ENCODE assay signal across 9 mouse cellular contexts in genomic region chr8:121736236-121736635, GRCm38 (mm10). TPM values are rescaled to one million over a fixed set of nuclear protein-coding genes. Genes with fewer than 3 reads are reported as not detected.
DNase-seq lines count a peak whose midpoint lies in the region; ATAC-seq and TF ChIP-seq lines count a peak whose summit lies in the region.
"Had no signal": no experiment of that assay in that cellular context is flagged by ENCODE, and none has a peak within 500 bp of the region (broad histone marks: within the 10 kb centered on the region; RNA-seq: fewer than 3 reads in every experiment).

No protein-coding gene starts in this region.

- no peak for ATAC-seq in forebrain, embryonic 11.5 days (replicated peaks; ENCODE audit: low FRiP score)
- no peak for ATAC-seq in forebrain, postnatal 0 days
- ATAC-seq in stomach, postnatal 0 days (ENCODE audit: low FRiP score, low TSS enrichment): no peak
- ATAC-seq in forebrain, embryonic 12.5 days (ENCODE audit: low FRiP score): no peak

- H3K4me2 ChIP-seq in forebrain, embryonic 11.5 days (ENCODE audit: low read depth, low read length, severe bottlenecking): no peak overlapping the region
- H3K4me2 ChIP-seq in forebrain, postnatal 0 days (ENCODE audit: low read depth): no peak overlapping the region
- no peak overlapping the region for H3K4me2 ChIP-seq in stomach, postnatal 0 days (replicated peaks; ENCODE audit: low read depth)
- no peak overlapping the region for H3K4me2 ChIP-seq in forebrain, embryonic 12.5 days
- H3K4me2 ChIP-seq: neural tube, embryonic 13.5 days had no signal

- H3K27ac ChIP-seq in forebrain, embryonic 11.5 days (ENCODE audit: low read depth, low read length): no peak overlapping the region
- H3K27ac ChIP-seq in forebrain, postnatal 0 days (ENCODE audit: low read depth, low read length): no peak overlapping the region
- no peak overlapping the region for H3K27ac ChIP-seq in stomach, postnatal 0 days (replicated peaks)
- H3K27ac ChIP-seq in forebrain, embryonic 12.5 days: no peak overlapping the region
- H3K27ac ChIP-seq: neural tube, embryonic 13.5 days had no signal

- H3K9ac ChIP-seq in forebrain, embryonic 11.5 days (ENCODE audit: low read length): no peak overlapping the region
- no peak overlapping the region for H3K9ac ChIP-seq in forebrain, postnatal 0 days
- H3K9ac ChIP-seq in stomach, postnatal 0 days (ENCODE audit: low read length): no peak overlapping the region
- H3K9ac ChIP-seq in forebrain, embryonic 12.5 days: no peak overlapping the region
- H3K9ac ChIP-seq: neural tube, embryonic 13.5 days had no signal

- peak; percentile 71 for DNase-seq in forebrain, embryonic 11.5 days (ENCODE audit: low spot score)
- no peak for DNase-seq in forebrain, postnatal 0 days
- DNase-seq in urinary bladder, postnatal 25 days (ENCODE audit: low spot score): peak; percentile 29
- DNase-seq in urinary bladder, postnatal 4 days (ENCODE audit: low spot score in 2 of 2): no peak
- DNase-seq in kidney, postnatal 25 days: peak; percentile 51 to 64
- DNase-seq in stomach, postnatal 0 days (ENCODE audit: low spot score): peak; percentile 70
- no peak for DNase-seq in spleen, adult 12 weeks (ENCODE audit: low spot score)

- no peak for TF ChIP-seq CTCF in forebrain, postnatal 0 days (IDR thresholded peaks at IDR 0.05; ENCODE audit: low read depth)
- TF ChIP-seq CTCF in stomach, postnatal 0 days (IDR thresholded peaks at IDR 0.05; ENCODE audit: low read depth): no peak

- no peaks in the 10 kb centered on the region for H3K36me3 ChIP-seq in forebrain, embryonic 11.5 days (ENCODE audit: control insufficient read depth, insufficient read depth, low read length)
- no peaks in the 10 kb centered on the region for H3K36me3 ChIP-seq in forebrain, postnatal 0 days (ENCODE audit: insufficient read depth)
- H3K36me3 ChIP-seq in stomach, postnatal 0 days (ENCODE audit: control insufficient read depth, insufficient read depth, low read length): no peaks in the 10 kb centered on the region
- H3K36me3 ChIP-seq in forebrain, embryonic 12.5 days (replicated peaks): no peaks in the 10 kb centered on the region

- TF ChIP-seq EP300 in stomach, postnatal 0 days (optimal IDR thresholded peaks at IDR 0.05): no peak

- H3K4me1 ChIP-seq in forebrain, embryonic 11.5 days (replicated peaks; ENCODE audit: control insufficient read depth, insufficient read depth, low read length): no peaks in the 10 kb centered on the region; the same call in 1 of the 2 replicates
- H3K4me1 ChIP-seq in forebrain, postnatal 0 days (ENCODE audit: insufficient read depth): peaks cover 9% of the 10 kb centered on the region
- no peaks in the 10 kb centered on the region for H3K4me1 ChIP-seq in stomach, postnatal 0 days (replicated peaks; ENCODE audit: control insufficient read depth, insufficient read depth)
- peaks cover 16% of the 10 kb centered on the region for H3K4me1 ChIP-seq in forebrain, embryonic 12.5 days

- H3K4me3 ChIP-seq in forebrain, embryonic 11.5 days (ENCODE audit: low read depth, low read length): no peak overlapping the region
- no peak overlapping the region for H3K4me3 ChIP-seq in forebrain, postnatal 0 days (ENCODE audit: low read depth, low read length)
- H3K4me3 ChIP-seq in stomach, postnatal 0 days (ENCODE audit: low read depth, low read length): no peak overlapping the region
- H3K4me3 ChIP-seq in forebrain, embryonic 12.5 days (replicated peaks): no peak overlapping the region
- H3K4me3 ChIP-seq: neural tube, embryonic 13.5 days had no signal

- 16% methylated on average over 7 of the region's 7 CpGs for WGBS in forebrain, embryonic 11.5 days
- WGBS in forebrain, postnatal 0 days: 17% methylated on average over 7 of the region's 7 CpGs
- WGBS in stomach, postnatal 0 days: 12% methylated on average over 7 of the region's 7 CpGs
- 14% methylated on average over 7 of the region's 7 CpGs for WGBS in forebrain, embryonic 12.5 days

- H3K9me3 ChIP-seq in forebrain, embryonic 11.5 days (ENCODE audit: control insufficient read depth, low read length): no peaks in the 10 kb centered on the region
- no peaks in the 10 kb centered on the region for H3K9me3 ChIP-seq in forebrain, postnatal 0 days (ENCODE audit: low read length)
- no peaks in the 10 kb centered on the region for H3K9me3 ChIP-seq in stomach, postnatal 0 days (ENCODE audit: control insufficient read depth, low read length)
- no peaks in the 10 kb centered on the region for H3K9me3 ChIP-seq in forebrain, embryonic 12.5 days
- H3K9me3 ChIP-seq: neural tube, embryonic 13.5 days had no signal

- peaks cover 19% of the 10 kb centered on the region for H3K27me3 ChIP-seq in forebrain, embryonic 11.5 days (ENCODE audit: control insufficient read depth, insufficient read depth, low read length)
- H3K27me3 ChIP-seq in forebrain, postnatal 0 days (ENCODE audit: insufficient read depth, low read length): 0 out of 2 replicates have a peak, but pooled peaks cover 5% of the 10 kb centered on the region
- H3K27me3 ChIP-seq in stomach, postnatal 0 days (ENCODE audit: control insufficient read depth, insufficient read depth, low read length): peaks cover 10% of the 10 kb centered on the region
- H3K27me3 ChIP-seq in forebrain, embryonic 12.5 days: peaks cover 33% of the 10 kb centered on the region

RNA-seq across cellular contexts. Expression of gene Jph3, which starts 6.8 kb away (rescaled TPM):
- 8.9 and 9.4 TPM in 2 replicates for polyA plus RNA-seq in forebrain, embryonic 11.5 days (2014; fragmentation: Nextera tagmentation; extraction: Ambion mirVana)
- 64.2 and 65.8 TPM in 2 replicates for total RNA-seq in forebrain, postnatal 0 days (2014; rRNA removed)
- 123 and 127 TPM in 2 replicates for polyA plus RNA-seq in forebrain, postnatal 0 days (2015; fragmentation: Nextera tagmentation; extraction: Ambion mirVana)
- polyA plus RNA-seq in stomach, postnatal 0 days (2015; fragmentation: Nextera tagmentation; extraction: Ambion mirVana): 1.7 and 2.1 TPM in 2 replicates
- 27.4 and 30.1 TPM in 2 replicates for polyA plus RNA-seq in forebrain, embryonic 12.5 days (2016; fragmentation: Nextera tagmentation; extraction: Ambion mirVana)

Comparison
In these comparisons a context has a peak if more than half of its experiments do, and no peak if none do; other contexts are left out.
1. DNase-seq: peak in forebrain, embryonic 11.5 days (single experiment), urinary bladder, postnatal 25 days (single experiment), kidney, postnatal 25 days (2 of 2) and stomach, postnatal 0 days (single experiment); none in forebrain, postnatal 0 days (single experiment), urinary bladder, postnatal 4 days (0 of 2) and spleen, adult 12 weeks (single experiment).